21 mouse cellular contexts compared by ENCODE assay signal in the genomic region with DNA sequence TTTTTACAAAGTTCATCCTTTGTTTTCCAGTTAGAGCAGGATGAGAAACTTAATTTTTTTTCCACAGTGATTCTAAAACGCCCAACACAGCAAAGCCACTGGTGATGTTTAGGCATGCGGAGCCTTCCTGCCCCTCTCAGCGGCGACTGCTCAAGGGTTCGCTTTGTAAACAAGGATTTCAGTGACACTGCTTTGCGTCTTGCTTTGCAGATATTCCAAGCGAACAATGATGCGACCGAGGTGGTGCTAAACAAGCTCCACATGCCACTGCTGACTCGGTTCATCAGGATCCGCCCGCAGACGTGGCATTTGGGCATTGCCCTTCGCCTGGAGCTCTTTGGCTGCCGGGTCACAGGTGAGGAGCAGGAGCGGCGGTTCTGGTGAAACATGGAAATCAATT. TPM values are rescaled to one million over a fixed set of nuclear protein-coding genes. Genes with fewer than 3 reads are reported as not detected.
DNase-seq lines count a peak whose midpoint lies in the region; ATAC-seq and TF ChIP-seq lines count a peak whose summit lies in the region.
"Had no signal": no experiment of that assay in that cellular context is flagged by ENCODE, and none has a peak within 500 bp of the region (broad histone marks: within the 10 kb centered on the region; RNA-seq: fewer than 3 reads in every experiment).

No protein-coding gene starts in this region.

- H3K4me1 ChIP-seq in lung, embryonic 14.5 days (ENCODE audit: insufficient read depth): peaks cover 15% of the 10 kb centered on the region; the same call in 1 of the 2 replicates
- peaks cover 15% of the 10 kb centered on the region for H3K4me1 ChIP-seq in ES-Bruce4 (ENCODE audit: control insufficient read depth, insufficient read depth, low read length)
- peaks cover 3% of the 10 kb centered on the region for H3K4me1 ChIP-seq in bone marrow, adult 2 months (ENCODE audit: control insufficient read depth, insufficient read depth, low read length)

- ATAC-seq in lung, embryonic 14.5 days (ENCODE audit: insufficient read depth): peak; percentile 44; the same call in 1 of the 2 replicates
- ATAC-seq: forebrain, embryonic 14.5 days; hindbrain, embryonic 16.5 days; Patski had no signal

- WGBS in lung, embryonic 14.5 days: 38% methylated on average over 17 of the region's 17 CpGs
- WGBS in bone marrow, adult 2 months: 69% methylated on average over 17 of the region's 17 CpGs

- no peak overlapping the region for H3K4me3 ChIP-seq in lung, embryonic 14.5 days (ENCODE audit: low read depth, low read length)
- H3K4me3 ChIP-seq in ES-Bruce4 (ENCODE audit: low read depth, low read length): peak overlapping the region; percentile 27; the same call in 1 of the 2 replicates
- H3K4me3 ChIP-seq in bone marrow, adult 2 months (replicated peaks; ENCODE audit: control insufficient read depth, low read depth, low read length): no peak overlapping the region
- H3K4me3 ChIP-seq: erythroblast, embryonic 14.5 days; forebrain, embryonic 10.5 days had no signal

- no peak overlapping the region for H3K4me2 ChIP-seq in lung, embryonic 14.5 days
- H3K4me2 ChIP-seq: heart, embryonic 11.5 days had no signal

- H3K36me3 ChIP-seq in lung, embryonic 14.5 days (ENCODE audit: insufficient read depth): peaks cover 5% of the 10 kb centered on the region; the same call in 1 of the 2 replicates
- no peaks in the 10 kb centered on the region for H3K36me3 ChIP-seq in ES-Bruce4 (ENCODE audit: control insufficient read depth, insufficient read depth, low read length, poor library complexity, severe bottlenecking)

- DNase-seq in lung, embryonic 14.5 days: peak; percentile 74
- no peak for DNase-seq in lung, postnatal 25 days (ENCODE audit: low spot score)
- no peak for DNase-seq in cerebellum, adult 9-11 months
- DNase-seq in T-cell, adult 2 months (ENCODE audit: low spot score): no peak
- DNase-seq: adrenal gland, adult 8-10 months; adrenal gland, postnatal 36 days; cerebellum, adult 11 months; cerebellum, adult 8-10 months; cerebellum, postnatal 25 days; gastrocnemius, postnatal 36 days; heart, adult 18-20 months; heart, postnatal 36 days; kidney, adult 11 months had no signal

- H3K9ac ChIP-seq in lung, embryonic 14.5 days: peak overlapping the region; percentile 7; the same call in 1 of the 2 replicates
- no peak overlapping the region for H3K9ac ChIP-seq in ES-Bruce4 (ENCODE audit: low read depth, poor library complexity, severe bottlenecking)

- no peak for TF ChIP-seq EP300 in ES-Bruce4 (IDR thresholded peaks at IDR 0.05; ENCODE audit: insufficient read depth, low read depth, low read length)

- no peaks in the 10 kb centered on the region for H3K9me3 ChIP-seq in lung, embryonic 14.5 days (ENCODE audit: low read depth, low read length)
- H3K9me3 ChIP-seq in ES-Bruce4 (replicated peaks; ENCODE audit: control insufficient read depth, insufficient read depth, low read length, poor library complexity, severe bottlenecking): no peaks in the 10 kb centered on the region
- H3K9me3 ChIP-seq: forebrain, embryonic 10.5 days had no signal

- H3K27ac ChIP-seq in lung, embryonic 14.5 days (ENCODE audit: low read depth): peak overlapping the region; percentile 9; the same call in 1 of the 2 replicates
- H3K27ac ChIP-seq in ES-Bruce4 (ENCODE audit: insufficient read depth, low read length): no peak overlapping the region
- H3K27ac ChIP-seq in bone marrow, adult 2 months (ENCODE audit: control insufficient read depth, insufficient read depth, low read depth, low read length, poor library complexity): peak overlapping the region; percentile 49
- H3K27ac ChIP-seq: forebrain, embryonic 10.5 days had no signal

- no peak for TF ChIP-seq CTCF in lung, embryonic 14.5 days (IDR thresholded peaks at IDR 0.05; ENCODE audit: low read depth)
- TF ChIP-seq CTCF in ES-Bruce4 (IDR thresholded peaks at IDR 0.05; ENCODE audit: low read depth, low read length): no peak
- TF ChIP-seq CTCF in bone marrow, adult 2 months (IDR thresholded peaks at IDR 0.05; ENCODE audit: control insufficient read depth, insufficient read depth, low read length): no peak

- no peak for TF ChIP-seq POLR2A in ES-Bruce4 (IDR thresholded peaks at IDR 0.05; ENCODE audit: insufficient read depth, low read length)
- TF ChIP-seq POLR2A in bone marrow, adult 2 months (IDR thresholded peaks at IDR 0.05; ENCODE audit: borderline replicate concordance, control insufficient read depth, low read depth, low read length): no peak

- H3K27me3 ChIP-seq in lung, embryonic 14.5 days (ENCODE audit: insufficient read depth, low read length): no peaks in the 10 kb centered on the region
- H3K27me3 ChIP-seq in ES-Bruce4 (ENCODE audit: control insufficient read depth, insufficient read depth, low read length, poor library complexity, severe bottlenecking): no peaks in the 10 kb centered on the region
- H3K27me3 ChIP-seq: Patski had no signal

RNA-seq across cellular contexts. Expression of a gene that starts 57.5 kb away (rescaled TPM):
- 9.9 and 10.8 TPM in 2 replicates for polyA plus RNA-seq in lung, embryonic 14.5 days (2014; fragmentation: Nextera tagmentation; extraction: Ambion mirVana)
- 31.2 and 32.2 TPM in 2 replicates for polyA plus RNA-seq in ES-Bruce4 (2011; ENCODE audit: insufficient read depth, insufficient read length, low read depth, missing spikeins)
- 2.1 and 3.2 TPM in 2 replicates for polyA plus RNA-seq in bone marrow, adult 2 months (2011; ENCODE audit: insufficient read depth, insufficient read length, low replicate concordance, missing spikeins)
